Mouse (Mus musculus): ENCODE results near the gene Pde4b. TPM values are rescaled to one million over a fixed set of nuclear protein-coding genes. Genes with fewer than 3 reads are reported as not detected.

Pde4b gene
- total and polyA plus RNA-seq, 3 experiments: 0.62 to 6.8 (median 3.1) TPM

Other genes with a start within 250 kb of the Pde4b start
- gene B020004J07Rik, start 243.5 kb upstream of the Pde4b start, total RNA-seq (2021): not detected
- gene B020004J07Rik, start 243.5 kb upstream of the Pde4b start, polyA plus RNA-seq (2012; rRNA removed): not detected in 2 replicates
- not detected for gene C130073F10Rik, start 193.8 kb upstream of the Pde4b start, total RNA-seq (2021)
- gene C130073F10Rik, start 193.8 kb upstream of the Pde4b start, polyA plus RNA-seq (2012; rRNA removed): not detected in 2 replicates
- gene Gm12800, start 178.4 kb upstream of the Pde4b start, total RNA-seq (2021): not detected
- not detected in 2 replicates for gene Gm12800, start 178.4 kb upstream of the Pde4b start, polyA plus RNA-seq (2012; rRNA removed)
- gene Gm12794, start 147.1 kb upstream of the Pde4b start, total RNA-seq (2021): not detected
- not detected in 2 replicates for gene Gm12794, start 147.1 kb upstream of the Pde4b start, polyA plus RNA-seq (2012; rRNA removed)
- not detected for gene Gm12790, start 106.5 kb upstream of the Pde4b start, total RNA-seq (2021)
- not detected in 2 replicates for gene Gm12790, start 106.5 kb upstream of the Pde4b start, polyA plus RNA-seq (2012; rRNA removed)
- not detected for gene Gm12789, start 100.9 kb upstream of the Pde4b start, total RNA-seq (2021)
- not detected in 2 replicates for gene Gm12789, start 100.9 kb upstream of the Pde4b start, polyA plus RNA-seq (2012; rRNA removed)

All from adrenal gland, adult 2 months (tissue).